Mouse (Mus musculus) intestine, embryonic 14.5 days (tissue): ENCODE results near the gene Kcnip1. TPM values are rescaled to one million over a fixed set of nuclear protein-coding genes. Genes with fewer than 3 reads are reported as not detected.

ENCODE experiments used
- ATAC-seq: fragments of 200-750 bp; cut with Nextera tagmentation; replicated peaks from 2 replicates; pipeline ENCODE4 v1.8.0; 2017; ENCODE audit warnings: low read depth, moderate number of reproducible peaks, moderate TSS enrichment, moderate library complexity; ENCODE audit not compliant: low FRiP score, low TSS enrichment
- DNase-seq: peaks from one replicate; pipeline ENCODE4 v3.0.0-alpha.2; 2018; ENCODE audit warnings: low spot score
- H3K27ac ChIP-seq: fragments of 300-500 bp; sonication (generic); 2 replicates; pipeline ENCODE4 v1.5.1; 2014; ENCODE audit warnings: low read depth, mild to moderate bottlenecking, control low read depth
- H3K27me3 ChIP-seq: fragments of 300-500 bp; sonication (generic); replicated peaks from 2 replicates; pipeline ENCODE4 v1.6.1; 2014; ENCODE audit warnings: low read length, control low read depth; ENCODE audit not compliant: control insufficient read depth, insufficient read depth
- H3K36me3 ChIP-seq: fragments of 300-500 bp; sonication (generic); 2 replicates; pipeline ENCODE4 v1.6.1; 2014; ENCODE audit warnings: low read length, control low read depth; ENCODE audit not compliant: control insufficient read depth, insufficient read depth
- H3K4me1 ChIP-seq: fragments of 300-500 bp; sonication (generic); replicated peaks from 2 replicates; pipeline ENCODE4 v1.6.1; 2014; ENCODE audit warnings: low read length, control low read depth, mixed read lengths; ENCODE audit not compliant: control insufficient read depth, insufficient read depth
- H3K4me2 ChIP-seq: fragments of 300-500 bp; sonication (generic); 2 replicates; pipeline ENCODE4 v1.6.1; 2014; ENCODE audit warnings: low read length
- H3K4me3 ChIP-seq: fragments of 300-500 bp; sonication (generic); 2 replicates; pipeline ENCODE4 v1.5.1; 2014; ENCODE audit warnings: low read depth, low read length, control low read depth, mixed read lengths
- H3K9ac ChIP-seq: fragments of 300-500 bp; sonication (generic); 2 replicates; pipeline ENCODE4 v1.6.1; 2014; ENCODE audit warnings: mild to moderate bottlenecking, low read length
- H3K9me3 ChIP-seq: fragments of 300-500 bp; sonication (generic); 2 replicates; pipeline ENCODE4 v1.6.1; 2016; ENCODE audit warnings: low read length, control low read depth; ENCODE audit not compliant: control insufficient read depth
- WGBS: fragments of 180-500 bp; shearing (Covaris S2); extraction: QIAGEN DNeasy Blood & Tissue Kit; methylation state at CpG from one replicate; pipeline ENCODE4 v1.1.7; 2014; 5-methylcytosine and 5-hydroxymethylcytosine counted together
- polyA plus RNA-seq: library from polyadenylated mRNA; unstranded; fragments of >200 nt; fragmentation: Nextera tagmentation; extraction: Ambion mirVana; gene quantifications from 2 replicates; pipeline ENCODE4 v1.2.1, GENCODE M21; 2014

The Kcnip1 gene
- polyA plus RNA-seq, 1 experiment from 2014 or later: 13.1 TPM

- Histone ChIP-seq H3K27ac (no peak overlapping the region), H3K9ac (no peak overlapping the region), H3K4me2 (no peak overlapping the region), H3K27me3 (no peaks in the 10 kb centered on the region), H3K36me3 (no peaks in the 10 kb centered on the region), H3K9me3 (no peaks in the 10 kb centered on the region), H3K4me1 (peaks cover under 1% of the 10 kb centered on the region; the same call in 1 of the 2 replicates), H3K4me3 (no peak overlapping the region)
- DNase-seq: peak; percentile 91
- ATAC-seq: peak; percentile 76; the same call in 1 of the 2 replicates
- 30% methylated on average over 6 of the region's 6 CpGs for WGBS
Observed at GRCm38 (mm10) chr11:33917574-33917973, 75.4 kb downstream of the Kcnip1 start.

DNA sequence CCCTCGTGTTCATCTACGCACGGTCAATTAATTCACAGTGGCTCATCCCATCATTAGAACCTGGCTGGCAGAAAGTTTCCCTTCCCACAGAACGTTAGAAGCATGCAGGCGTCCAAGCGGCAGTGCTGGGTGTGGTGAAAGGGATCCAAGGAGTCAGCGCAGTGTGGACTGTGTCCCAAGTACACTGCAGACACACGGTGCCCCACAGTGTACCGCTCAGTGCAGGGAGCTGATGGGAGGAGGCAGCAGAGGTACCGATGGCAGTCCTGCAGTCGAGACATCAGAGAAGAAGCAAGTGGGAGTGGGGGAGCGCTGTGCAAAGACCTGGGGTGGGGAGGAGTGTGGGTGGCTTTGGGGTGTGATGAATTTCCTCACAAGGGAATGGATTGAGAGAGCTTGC, 78.7 kb downstream of the Kcnip1 start:
- Histone ChIP-seq H3K4me1 (peaks cover 5% of the 10 kb centered on the region), H3K27ac (no peak overlapping the region), H3K36me3 (no peaks in the 10 kb centered on the region), H3K9me3 (no peaks in the 10 kb centered on the region), H3K4me3 (no peak overlapping the region), H3K9ac (no peak overlapping the region), H3K4me2 (no peak overlapping the region), H3K27me3 (no peaks in the 10 kb centered on the region)
- 79% methylated on average over 12 of the region's 12 CpGs for WGBS
- ATAC-seq (no peak), DNase-seq (no peak)

DNA sequence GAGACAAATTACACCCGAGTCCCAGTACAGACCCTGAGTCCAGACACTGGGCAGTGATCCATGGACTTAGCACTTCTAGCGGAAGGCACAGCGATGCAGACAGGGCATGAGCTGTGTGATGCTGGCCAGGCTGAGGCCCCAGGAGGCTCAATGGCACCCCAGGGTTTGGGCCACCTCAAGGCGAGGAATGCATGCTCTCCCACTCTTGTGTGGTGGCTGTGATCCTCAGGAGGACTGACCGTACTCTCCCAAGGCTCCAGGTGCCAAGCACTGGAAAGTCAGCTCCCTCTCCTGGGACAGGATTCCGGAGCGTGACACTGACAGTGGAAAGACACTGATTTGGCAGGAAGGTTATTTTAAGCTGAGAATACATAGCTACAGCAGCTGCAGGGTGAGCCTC, 79.9 kb downstream of the Kcnip1 start:
- Histone ChIP-seq H3K36me3 (no peaks in the 10 kb centered on the region), H3K27ac (no peak overlapping the region), H3K4me3 (no peak overlapping the region), H3K9ac (no peak overlapping the region), H3K27me3 (no peaks in the 10 kb centered on the region), H3K9me3 (no peaks in the 10 kb centered on the region), H3K4me2 (no peak overlapping the region), H3K4me1 (peaks cover 5% of the 10 kb centered on the region)
- DNase-seq: no peak
- ATAC-seq: no peak
- WGBS: 81% methylated on average over 7 of the region's 7 CpGs

DNA sequence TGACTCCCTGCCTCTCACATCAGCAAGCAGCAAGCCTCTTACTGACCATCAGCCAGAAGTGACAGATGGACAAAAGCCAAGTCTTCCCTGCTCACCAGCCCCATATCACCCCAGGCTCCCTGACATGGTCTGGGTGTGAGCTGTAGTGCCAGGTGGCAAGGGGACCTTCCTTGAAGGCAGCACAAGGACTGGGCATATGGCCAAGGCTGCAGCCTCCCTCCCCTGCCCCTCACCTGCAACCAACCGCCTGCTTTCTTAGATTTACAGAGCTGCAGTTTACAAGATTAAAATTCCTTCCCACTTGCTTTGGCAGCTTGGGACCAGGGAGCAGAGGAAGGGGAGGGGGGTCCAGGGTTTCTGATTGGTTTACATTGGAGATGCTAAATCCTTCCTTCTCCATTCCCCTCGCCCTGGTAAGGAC, 80.8 kb downstream of the Kcnip1 start:
- peaks cover 5% of the 10 kb centered on the region for H3K4me1 ChIP-seq
- no peak for ATAC-seq
- 21% methylated on average over 2 of the region's 2 CpGs for WGBS

GRCm38 (mm10) chr11:33910982-33911381, 82.0 kb downstream of the Kcnip1 start:
- H3K4me2 ChIP-seq: no peak overlapping the region
- ATAC-seq (no peak), DNase-seq (no peak)
- no peaks in the 10 kb centered on the region for H3K27me3 ChIP-seq
- no peaks in the 10 kb centered on the region for H3K36me3 ChIP-seq
- no peak overlapping the region for H3K9ac ChIP-seq
- H3K4me1 ChIP-seq: peaks cover 5% of the 10 kb centered on the region
- H3K4me3 ChIP-seq: no peak overlapping the region
- H3K9me3 ChIP-seq: no peaks in the 10 kb centered on the region
- no peak overlapping the region for H3K27ac ChIP-seq
- WGBS: 66% methylated on average over 7 of the region's 7 CpGs

More for the DNA sequence above, 80.8 kb downstream of the Kcnip1 start:
- DNase-seq: no peak
- Histone ChIP-seq H3K36me3 (no peaks in the 10 kb centered on the region), H3K9ac (no peak overlapping the region), H3K9me3 (no peaks in the 10 kb centered on the region), H3K4me2 (no peak overlapping the region), H3K27me3 (no peaks in the 10 kb centered on the region), H3K4me3 (no peak overlapping the region), H3K27ac (no peak overlapping the region)

DNA sequence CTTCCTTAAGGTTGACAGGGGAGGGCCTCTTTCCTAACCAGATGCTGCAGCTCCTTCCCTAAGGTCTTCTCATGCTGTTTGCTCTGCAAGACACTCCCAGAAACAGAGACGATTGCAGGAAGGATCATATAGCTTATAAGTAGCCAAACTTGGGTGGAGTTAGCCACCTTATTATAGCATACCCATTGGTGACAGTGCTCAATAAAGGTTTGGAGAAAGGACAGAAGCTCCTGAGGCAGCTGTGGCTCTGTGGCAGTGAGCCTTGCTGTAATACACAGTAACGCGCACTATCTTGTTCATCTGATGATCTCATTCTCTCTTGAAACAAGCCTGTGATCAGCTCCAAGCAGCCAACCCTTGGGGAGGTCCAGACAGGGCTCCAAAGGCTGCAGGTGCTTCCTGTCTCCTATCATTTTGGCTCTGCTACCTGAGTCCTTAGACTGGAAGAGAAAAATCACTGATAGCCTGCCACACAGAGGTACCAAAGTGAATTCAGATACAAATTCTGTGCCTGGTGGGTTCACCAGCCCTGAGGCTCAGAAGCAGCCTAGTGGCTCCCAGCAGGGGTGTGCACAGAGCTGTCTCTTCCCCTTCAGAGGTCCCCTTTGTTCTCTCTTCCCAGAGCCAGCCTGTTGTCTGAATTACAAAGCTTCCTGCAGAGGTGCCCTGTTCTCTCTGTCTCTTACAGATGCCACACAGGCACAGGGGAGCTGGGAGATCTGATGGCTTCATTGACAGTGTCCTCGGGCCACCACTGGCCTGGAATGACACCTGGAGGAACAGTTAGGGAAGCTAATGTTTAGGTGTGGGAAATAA, 84.4 kb downstream of the Kcnip1 start:
- no peaks in the 10 kb centered on the region for H3K9me3 ChIP-seq
- no peak overlapping the region for H3K4me3 ChIP-seq
- no peak overlapping the region for H3K9ac ChIP-seq
- DNase-seq (no peak), ATAC-seq (no peak)
- H3K4me1 ChIP-seq: peaks cover 5% of the 10 kb centered on the region
- 66% methylated on average over 4 of the region's 4 CpGs for WGBS
- H3K27ac ChIP-seq: no peak overlapping the region
- H3K36me3 ChIP-seq: no peaks in the 10 kb centered on the region
- H3K4me2 ChIP-seq: no peak overlapping the region
- no peaks in the 10 kb centered on the region for H3K27me3 ChIP-seq

DNA sequence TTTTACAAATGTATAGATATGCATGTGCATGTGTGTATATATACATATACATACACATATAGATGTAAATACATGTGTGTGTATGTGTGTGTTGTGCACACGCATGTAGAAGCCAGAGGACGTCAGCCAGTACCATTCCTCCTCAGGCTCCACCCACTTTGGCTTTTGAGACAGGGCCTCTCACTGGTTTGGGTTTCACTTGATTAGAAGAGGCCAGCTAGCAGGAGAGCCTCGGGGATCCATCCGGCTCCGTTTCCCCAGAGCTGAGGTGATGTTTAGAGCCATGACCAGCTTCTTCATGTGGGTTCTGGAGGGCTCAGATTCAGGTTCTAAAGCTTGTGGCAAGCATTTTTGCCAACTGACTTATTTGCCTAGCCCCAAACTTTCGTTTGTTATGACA, 89.5 kb downstream of the Kcnip1 start:
- no peak overlapping the region for H3K4me3 ChIP-seq
- H3K4me1 ChIP-seq: no peaks in the 10 kb centered on the region
- 63% methylated on average over 6 of the region's 6 CpGs for WGBS
- no peak for DNase-seq
- no peak overlapping the region for H3K4me2 ChIP-seq
- no peaks in the 10 kb centered on the region for H3K36me3 ChIP-seq
- H3K27ac ChIP-seq: no peak overlapping the region
- no peaks in the 10 kb centered on the region for H3K27me3 ChIP-seq
- no peak for ATAC-seq
- H3K9me3 ChIP-seq: no peaks in the 10 kb centered on the region
- no peak overlapping the region for H3K9ac ChIP-seq

GRCm38 (mm10) chr11:33902377-33902776, 90.6 kb downstream of the Kcnip1 start:
- H3K4me1 ChIP-seq: no peaks in the 10 kb centered on the region
- H3K27ac ChIP-seq: no peak overlapping the region
- ATAC-seq (no peak), DNase-seq (no peak)
- H3K9me3 ChIP-seq: no peaks in the 10 kb centered on the region
- no peak overlapping the region for H3K9ac ChIP-seq
- no peaks in the 10 kb centered on the region for H3K36me3 ChIP-seq
- 66% methylated on average over 10 of the region's 10 CpGs for WGBS
- H3K27me3 ChIP-seq: no peaks in the 10 kb centered on the region
- H3K4me2 ChIP-seq: no peak overlapping the region
- H3K4me3 ChIP-seq: no peak overlapping the region

- no peak for ATAC-seq
- Histone ChIP-seq H3K4me2 (no peak overlapping the region), H3K4me1 (no peaks in the 10 kb centered on the region), H3K27ac (no peak overlapping the region), H3K9ac (no peak overlapping the region), H3K36me3 (no peaks in the 10 kb centered on the region), H3K4me3 (no peak overlapping the region), H3K9me3 (no peaks in the 10 kb centered on the region), H3K27me3 (no peaks in the 10 kb centered on the region)
- WGBS: 57% methylated on average over 2 of the region's 2 CpGs
- no peak for DNase-seq
Observed at GRCm38 (mm10) chr11:33901783-33902182, 91.2 kb downstream of the Kcnip1 start.
